Mouse (Mus musculus): ENCODE measurements around the gene Opa1. TPM values are rescaled to one million over a fixed set of nuclear protein-coding genes. Genes with fewer than 3 reads are reported as not detected.

Gene Opa1
- total RNA-seq, 1 experiment = 55.3 TPM

GRCm38 (mm10) chr16:29684641-29685040 is 105.5 kb downstream of the Opa1 start:
- no peak for DNase-seq (ENCODE audit: low read depth, low spot score)
- no peak for TF ChIP-seq HCFC1 (IDR thresholded peaks at IDR 0.05; ENCODE audit: borderline replicate concordance, insufficient read depth, low read length)
- in situ Hi-C loops (cut with MboI; ENCODE audit: low sequenced_read_pairs in 2 of 2, unreplicated experiment in 2 of 2) = no loop called here
- Histone ChIP-seq H3K36me3 (ENCODE audit: control insufficient read depth, insufficient read depth, low read length, poor library complexity, severe bottlenecking) (no peaks in the 10 kb centered on the region), H3K4me3 (ENCODE audit: insufficient read depth in 1 of 2, low read depth in 1 of 2, low read length in 2 of 2, poor library complexity in 1 of 2, severe bottlenecking in 1 of 2) (no peak overlapping the region; a peak in 1 of 4 replicates), H3K4me1 (ENCODE audit: control insufficient read depth in 2 of 2, insufficient read depth in 2 of 2, low read length in 2 of 2, poor library complexity in 1 of 2) (peaks cover 13 to 30% of the 10 kb centered on the region in 2 experiments), H3K27ac (ENCODE audit: insufficient read depth, low read depth, low read length, poor library complexity, severe bottlenecking) (peak overlapping the region; percentile 99; the same call in 1 of the 2 replicates), H3K9me3 (ENCODE audit: control insufficient read depth, insufficient read depth, low read depth, low read length) (no peaks in the 10 kb centered on the region), H3K9ac (ENCODE audit: insufficient read depth, low read depth, low read length, poor library complexity, severe bottlenecking) (no peak overlapping the region)

DNA sequence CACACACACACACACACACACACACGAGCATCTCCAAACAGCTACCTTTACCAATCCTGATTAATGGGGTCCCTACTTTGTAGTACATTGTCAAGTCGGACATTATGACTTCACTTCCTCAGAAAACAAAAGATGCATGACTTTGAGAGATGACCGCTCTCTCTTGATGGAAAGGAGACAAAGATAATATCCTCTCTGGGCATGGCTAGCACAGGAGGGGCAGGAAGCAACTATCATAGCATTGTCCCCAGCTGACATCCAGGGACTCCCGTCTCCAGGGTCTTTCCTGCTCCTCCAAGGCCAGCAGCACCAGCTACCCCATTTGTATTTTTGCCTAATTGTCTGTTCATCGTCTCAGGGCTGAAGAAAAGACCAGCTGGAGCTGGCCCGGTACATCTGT is 107.0 kb downstream of the Opa1 start:
- in situ Hi-C loops (cut with MboI; ENCODE audit: low sequenced_read_pairs in 2 of 2, unreplicated experiment in 2 of 2) = no loop called here
- H3K9ac ChIP-seq (ENCODE audit: insufficient read depth, low read depth, low read length, poor library complexity, severe bottlenecking) = no peak overlapping the region
- H3K36me3 ChIP-seq (ENCODE audit: control insufficient read depth, insufficient read depth, low read length, poor library complexity, severe bottlenecking) = no peaks in the 10 kb centered on the region
- TF ChIP-seq CHD2 (IDR thresholded peaks at IDR 0.05; ENCODE audit: low read depth, low read length) (no peak), MAFK (IDR thresholded peaks at IDR 0.05; ENCODE audit: insufficient read depth, low read depth, low read length) (no peak), HCFC1 (IDR thresholded peaks at IDR 0.05; ENCODE audit: borderline replicate concordance, insufficient read depth, low read length) (no peak)
- H3K4me1 ChIP-seq (ENCODE audit: control insufficient read depth in 2 of 2, insufficient read depth in 2 of 2, low read length in 2 of 2, poor library complexity in 1 of 2) = peaks cover 13 to 18% of the 10 kb centered on the region in 2 experiments
- no peaks in the 10 kb centered on the region for H3K9me3 ChIP-seq (ENCODE audit: control insufficient read depth, insufficient read depth, low read depth, low read length)
- no peak overlapping the region for H3K4me3 ChIP-seq (ENCODE audit: insufficient read depth in 1 of 2, low read depth in 1 of 2, low read length in 2 of 2, poor library complexity in 1 of 2, severe bottlenecking in 1 of 2)
- no peak overlapping the region for H3K27ac ChIP-seq (ENCODE audit: insufficient read depth, low read depth, low read length, poor library complexity, severe bottlenecking)
- no peak for DNase-seq (ENCODE audit: low read depth, low spot score)

GRCm38 (mm10) chr16:29687987-29688885 is 109.1 kb downstream of the Opa1 start:
- no peak overlapping the region for H3K9ac ChIP-seq (ENCODE audit: insufficient read depth, low read depth, low read length, poor library complexity, severe bottlenecking)
- no peaks in the 10 kb centered on the region for H3K36me3 ChIP-seq (ENCODE audit: control insufficient read depth, insufficient read depth, low read length, poor library complexity, severe bottlenecking)
- in situ Hi-C loops (cut with MboI; ENCODE audit: low sequenced_read_pairs in 2 of 2, unreplicated experiment in 2 of 2) = no loop called here
- H3K4me1 ChIP-seq (ENCODE audit: control insufficient read depth in 2 of 2, insufficient read depth in 2 of 2, low read length in 2 of 2, poor library complexity in 1 of 2) = peaks cover 4 to 14% of the 10 kb centered on the region in 2 experiments; a peak in 3 of 4 replicates
- H3K27ac ChIP-seq (ENCODE audit: insufficient read depth, low read depth, low read length, poor library complexity, severe bottlenecking) = no peak overlapping the region
- no peaks in the 10 kb centered on the region for H3K9me3 ChIP-seq (ENCODE audit: control insufficient read depth, insufficient read depth, low read depth, low read length)
- no peak for DNase-seq (ENCODE audit: low read depth, low spot score)
- H3K4me3 ChIP-seq (ENCODE audit: insufficient read depth in 1 of 2, low read depth in 1 of 2, low read length in 2 of 2, poor library complexity in 1 of 2, severe bottlenecking in 1 of 2) = no peak overlapping the region
- TF ChIP-seq MAFK (IDR thresholded peaks at IDR 0.05; ENCODE audit: insufficient read depth, low read depth, low read length) (no peak), HCFC1 (IDR thresholded peaks at IDR 0.05; ENCODE audit: borderline replicate concordance, insufficient read depth, low read length) (no peak), ZC3H11A (IDR thresholded peaks at IDR 0.05; ENCODE audit: borderline replicate concordance, low read depth, low read length) (no peak), CHD2 (IDR thresholded peaks at IDR 0.05; ENCODE audit: low read depth, low read length) (no peak), ZNF384 (IDR thresholded peaks at IDR 0.05; ENCODE audit: low read depth, low read length) (no peak)

DNA sequence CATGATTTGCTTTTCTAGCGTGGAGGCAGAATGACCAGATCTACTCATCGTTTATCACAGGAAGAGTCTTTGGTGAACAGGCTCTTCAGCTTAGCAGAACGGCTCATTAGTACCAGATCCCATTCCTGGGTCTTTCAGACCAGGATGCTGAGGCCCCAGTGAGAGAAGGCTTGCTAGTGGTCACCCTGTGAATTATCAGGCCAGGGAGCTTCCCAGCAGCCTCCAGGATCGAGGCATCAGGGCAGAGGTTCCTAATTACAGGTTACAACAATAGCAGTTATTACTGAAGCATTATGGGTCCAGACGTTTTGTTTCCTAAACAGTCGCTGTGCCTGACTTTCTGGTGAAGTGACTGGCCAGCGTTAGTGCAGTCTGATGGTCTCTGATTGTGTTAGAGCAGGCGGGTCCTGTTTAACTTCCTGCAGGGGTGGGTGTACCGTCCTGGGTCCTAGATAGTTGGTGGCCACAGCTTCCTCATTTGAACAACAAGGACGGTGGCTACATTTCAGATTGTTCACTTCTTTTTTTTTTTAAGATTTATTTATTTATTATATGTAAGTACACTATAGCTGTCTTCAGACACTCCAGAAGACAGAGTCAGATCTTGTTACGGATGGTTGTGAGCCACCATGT is 110.2 kb downstream of the Opa1 start:
- Histone ChIP-seq H3K27ac (ENCODE audit: insufficient read depth, low read depth, low read length, poor library complexity, severe bottlenecking) (no peak overlapping the region), H3K4me3 (ENCODE audit: insufficient read depth in 1 of 2, low read depth in 1 of 2, low read length in 2 of 2, poor library complexity in 1 of 2, severe bottlenecking in 1 of 2) (no peak overlapping the region), H3K9me3 (ENCODE audit: control insufficient read depth, insufficient read depth, low read depth, low read length) (no peaks in the 10 kb centered on the region), H3K36me3 (ENCODE audit: control insufficient read depth, insufficient read depth, low read length, poor library complexity, severe bottlenecking) (no peaks in the 10 kb centered on the region), H3K4me1 (ENCODE audit: control insufficient read depth in 2 of 2, insufficient read depth in 2 of 2, low read length in 2 of 2, poor library complexity in 1 of 2) (peaks cover 4 to 12% of the 10 kb centered on the region in 2 experiments; a peak in 3 of 4 replicates), H3K9ac (ENCODE audit: insufficient read depth, low read depth, low read length, poor library complexity, severe bottlenecking) (no peak overlapping the region)
- in situ Hi-C loops (cut with MboI; ENCODE audit: low sequenced_read_pairs in 2 of 2, unreplicated experiment in 2 of 2) = no loop called here
- TF ChIP-seq ZNF384 (IDR thresholded peaks at IDR 0.05; ENCODE audit: low read depth, low read length) = no peak
- TF ChIP-seq MAFK (IDR thresholded peaks at IDR 0.05; ENCODE audit: insufficient read depth, low read depth, low read length) = no peak
- no peak for TF ChIP-seq ZC3H11A (IDR thresholded peaks at IDR 0.05; ENCODE audit: borderline replicate concordance, low read depth, low read length)
- TF ChIP-seq CHD2 (IDR thresholded peaks at IDR 0.05; ENCODE audit: low read depth, low read length) = no peak
- TF ChIP-seq HCFC1 (IDR thresholded peaks at IDR 0.05; ENCODE audit: borderline replicate concordance, insufficient read depth, low read length) = no peak
- DNase-seq (ENCODE audit: low read depth, low spot score) = no peak
